Mouse (Mus musculus) heart, postnatal 0 days (tissue): ENCODE measurements around the gene Uxt.

Experiments used
- CTCF ChIP-seq: IDR thresholded peaks from 2 replicates; pipeline ENCODE4 v1.5.1; 2016; ENCODE audit warnings: antibody characterized with exemption, control low read depth, low read depth
- EP300 ChIP-seq: IDR thresholded peaks from 2 replicates; pipeline ENCODE4 v1.6.1; 2016; ENCODE audit warnings: antibody characterized with exemption, low read depth

GRCm38 (mm10) chrX:20920249-20920843, 41.5 kb downstream of the Uxt start:
- TF ChIP-seq CTCF (no peak), EP300 (no peak)
